Comparison of ENCODE assay signal across 20 mouse cellular contexts in the genomic region with DNA sequence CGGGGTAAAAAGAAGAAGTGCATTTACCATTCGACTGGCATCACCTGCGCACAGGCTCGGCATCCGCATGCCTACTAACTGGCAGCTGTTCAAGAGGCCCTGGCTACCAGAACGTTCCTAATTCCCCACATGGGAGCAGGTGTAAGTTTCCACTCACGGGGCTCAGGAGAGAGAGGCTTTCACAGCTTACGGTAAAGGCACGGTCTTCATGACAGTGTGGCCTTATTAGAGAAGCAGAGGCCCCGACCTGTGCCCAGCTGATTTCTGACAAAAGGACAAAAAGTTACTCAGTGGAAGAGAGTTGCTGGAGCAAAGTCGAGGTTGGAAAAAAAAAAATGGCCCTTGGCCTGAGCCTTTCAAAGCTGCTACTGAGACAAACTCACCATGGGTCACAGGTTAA.
DNase-seq lines count a peak whose midpoint lies in the region; ATAC-seq lines count a peak whose summit lies in the region.
"Had no signal": no experiment of that assay in that cellular context is flagged by ENCODE, and none has a peak within 500 bp of the region (broad histone marks: within the 10 kb centered on the region; RNA-seq: fewer than 3 reads in every experiment).

No protein-coding gene starts in this region.

- H3K4me2 ChIP-seq in liver, embryonic 16.5 days (ENCODE audit: low read depth, low read length) = no peak overlapping the region
- H3K4me2 ChIP-seq: hindbrain, embryonic 14.5 days; intestine, embryonic 15.5 days had no signal

- H3K27ac ChIP-seq in heart, embryonic 10.5 days = peak overlapping the region; percentile 13; the same call in 1 of the 2 replicates
- H3K27ac ChIP-seq in liver, embryonic 16.5 days (ENCODE audit: low read length) = peak overlapping the region; percentile 18
- H3K27ac ChIP-seq: gastrocnemius, adult 2 months; hindbrain, embryonic 14.5 days; intestine, embryonic 15.5 days had no signal

- H3K4me1 ChIP-seq in heart, embryonic 10.5 days = peaks cover 32% of the 10 kb centered on the region
- peaks cover 3% of the 10 kb centered on the region for H3K4me1 ChIP-seq in liver, embryonic 16.5 days (ENCODE audit: control insufficient read depth, low read depth, low read length)

- no peak overlapping the region for H3K4me3 ChIP-seq in heart, embryonic 10.5 days
- H3K4me3 ChIP-seq in liver, embryonic 16.5 days (ENCODE audit: low read depth, low read length) = no peak overlapping the region
- H3K4me3 ChIP-seq: erythroblast, embryonic 14.5 days; gastrocnemius, adult 2 months; intestine, embryonic 15.5 days had no signal

- WGBS in heart, embryonic 10.5 days = 77% methylated on average over 11 of the region's 11 CpGs
- 53% methylated on average over 11 of the region's 11 CpGs for WGBS in liver, embryonic 16.5 days (ENCODE audit: insufficient replicate concordance)

- no peak overlapping the region for H3K9ac ChIP-seq in liver, embryonic 16.5 days (ENCODE audit: low read depth, low read length)
- H3K9ac ChIP-seq: forebrain, postnatal 0 days; hindbrain, embryonic 14.5 days; intestine, embryonic 15.5 days had no signal

- no peaks in the 10 kb centered on the region for H3K9me3 ChIP-seq in heart, embryonic 10.5 days
- no peaks in the 10 kb centered on the region for H3K9me3 ChIP-seq in liver, embryonic 16.5 days (replicated peaks; ENCODE audit: control insufficient read depth, low read length)
- H3K9me3 ChIP-seq: intestine, embryonic 15.5 days had no signal

- ATAC-seq in liver, embryonic 16.5 days (ENCODE audit: low read depth) = peak; percentile 24; the same call in 1 of the 2 replicates
- ATAC-seq: forebrain, postnatal 0 days; intestine, embryonic 15.5 days had no signal

- DNase-seq in heart, embryonic 10.5 days (ENCODE audit: low spot score) = no peak
- no peak for DNase-seq in heart, adult 9 months (ENCODE audit: low spot score in 2 of 2)
- no peak for DNase-seq in liver
- peak; percentile 47 for DNase-seq in kidney, postnatal 14 days
- DNase-seq in splenic B cell, adult 2 months (ENCODE audit: low read depth, low spot score) = peak; percentile 57
- DNase-seq in layer of hippocampus, postnatal 14 days (ENCODE audit: low spot score in 2 of 2) = no peak
- DNase-seq in embryo, embryonic 11 days = no peak
- DNase-seq: adrenal gland, adult 8-10 months; cerebellum, postnatal 10 days; forebrain, postnatal 0 days; gastrocnemius, adult 2 months; heart, adult 18-20 months; heart, postnatal 14 days; layer of hippocampus, adult 9-11 months; midbrain, embryonic 14.5 days; thymus, adult 2 months had no signal

- H3K36me3 ChIP-seq in heart, embryonic 10.5 days = no peaks in the 10 kb centered on the region
- no peaks in the 10 kb centered on the region for H3K36me3 ChIP-seq in liver, embryonic 16.5 days (ENCODE audit: control insufficient read depth, insufficient read depth)
- no peaks in the 10 kb centered on the region; the same call in 1 of the 2 replicates for H3K36me3 ChIP-seq in splenic B cell, adult 2 months (ENCODE audit: control insufficient read depth, insufficient read depth, low read length, poor library complexity, severe bottlenecking)
- H3K36me3 ChIP-seq: intestine, embryonic 15.5 days had no signal

- H3K27me3 ChIP-seq in heart, embryonic 10.5 days (ENCODE audit: insufficient read depth, poor library complexity, severe bottlenecking) = no peaks in the 10 kb centered on the region
- H3K27me3 ChIP-seq in liver, embryonic 16.5 days (ENCODE audit: control insufficient read depth, insufficient read depth, low read depth, low read length) = no peaks in the 10 kb centered on the region
- no peaks in the 10 kb centered on the region for H3K27me3 ChIP-seq in splenic B cell, adult 2 months (ENCODE audit: control insufficient read depth, insufficient read depth, low read length, poor library complexity, severe bottlenecking)
- H3K27me3 ChIP-seq: intestine, embryonic 15.5 days had no signal

Comparison
In these comparisons a context has a peak if more than half of its experiments do, and no peak if none do; other contexts are left out.
1. DNase-seq: peak in kidney, postnatal 14 days (single experiment) and splenic B cell, adult 2 months (single experiment); none in heart, embryonic 10.5 days (single experiment), heart, adult 9 months (0 of 2), liver (single experiment), layer of hippocampus, postnatal 14 days (0 of 2) and embryo, embryonic 11 days (single experiment).